Mouse (Mus musculus) kidney, embryonic 16.5 days (tissue): ENCODE measurements around the gene Crebrf. TPM values are rescaled to one million over a fixed set of nuclear protein-coding genes. Genes with fewer than 3 reads are reported as not detected.

Experiments
- ATAC-seq: fragments of 200-750 bp; cut with Nextera tagmentation; 2 replicates; pipeline ENCODE4 v1.8.0; 2017; ENCODE audit warnings: moderate TSS enrichment; ENCODE audit not compliant: low FRiP score, low TSS enrichment
- H3K27ac ChIP-seq: fragments of 300-500 bp; sonication (generic); 2 replicates; pipeline ENCODE4 v1.5.1; 2014; ENCODE audit warnings: low read length
- H3K27me3 ChIP-seq: fragments of 300-500 bp; sonication (generic); 2 replicates; pipeline ENCODE4 v1.6.1; 2014; ENCODE audit warnings: low read length, control low read depth, mixed read lengths; ENCODE audit not compliant: insufficient read depth
- H3K36me3 ChIP-seq: fragments of 300-500 bp; sonication (generic); 2 replicates; pipeline ENCODE4 v1.6.1; 2014; ENCODE audit warnings: low read length, control low read depth, mixed read lengths; ENCODE audit not compliant: insufficient read depth
- H3K4me1 ChIP-seq: fragments of 300-500 bp; sonication (generic); 2 replicates; pipeline ENCODE4 v1.6.1; 2014; ENCODE audit warnings: low read length, control low read depth, mixed read lengths; ENCODE audit not compliant: insufficient read depth
- H3K4me2 ChIP-seq: fragments of 300-500 bp; sonication (generic); replicated peaks from 2 replicates; pipeline ENCODE4 v1.6.1; 2014; ENCODE audit warnings: low read depth, low read length
- H3K4me3 ChIP-seq: fragments of 300-500 bp; sonication (generic); 2 replicates; pipeline ENCODE4 v1.5.1; 2014; ENCODE audit warnings: mild to moderate bottlenecking, low read length
- H3K9ac ChIP-seq: fragments of 300-500 bp; sonication (generic); replicated peaks from 2 replicates; pipeline ENCODE4 v1.6.1; 2014; ENCODE audit warnings: low read length
- H3K9me3 ChIP-seq: fragments of 300-500 bp; sonication (generic); 2 replicates; pipeline ENCODE4 v1.6.1; 2016; ENCODE audit warnings: low read length, control low read depth
- WGBS: fragments of 180-500 bp; shearing (Covaris S2); extraction: QIAGEN DNeasy Blood & Tissue Kit; methylation state at CpG from one replicate; pipeline ENCODE4 v1.1.7; 2014; 5-methylcytosine and 5-hydroxymethylcytosine counted together
- polyA plus RNA-seq: library from polyadenylated mRNA; unstranded; fragments of >200 nt; fragmentation: Nextera tagmentation; extraction: Ambion mirVana; gene quantifications from 2 replicates; pipeline ENCODE4 v1.2.1, GENCODE M21; 2015

Gene Crebrf
- polyA plus RNA-seq, 1 experiment from 2014 or later = 9.2 TPM

DNA sequence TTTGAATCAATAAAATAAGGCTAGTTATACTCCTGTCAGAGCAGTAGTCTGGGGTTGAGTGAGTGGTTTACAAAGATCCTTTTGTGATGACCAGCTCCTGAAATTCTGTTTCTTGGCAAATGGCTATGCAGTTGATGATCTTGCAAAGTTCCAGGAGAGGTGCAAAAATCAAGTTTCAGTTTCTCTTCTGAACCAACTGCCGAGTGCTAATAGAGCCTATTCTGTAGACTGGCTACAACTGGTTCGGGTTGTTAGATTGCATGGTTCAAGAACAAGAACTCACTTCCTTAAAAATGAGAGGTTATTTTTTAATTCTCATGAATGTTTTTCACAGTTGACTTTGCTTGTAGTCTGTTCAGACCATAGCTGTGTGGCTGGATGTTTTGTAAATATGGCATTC, 38.0 kb downstream of the Crebrf start:
- no peak overlapping the region for H3K4me2 ChIP-seq
- no peaks in the 10 kb centered on the region for H3K27me3 ChIP-seq
- H3K4me1 ChIP-seq = no peaks in the 10 kb centered on the region
- no peak for ATAC-seq
- no peak overlapping the region for H3K4me3 ChIP-seq
- 88% methylated on average over 2 of the region's 2 CpGs for WGBS
- no peaks in the 10 kb centered on the region for H3K9me3 ChIP-seq
- no peak overlapping the region for H3K9ac ChIP-seq
- H3K36me3 ChIP-seq = no peaks in the 10 kb centered on the region
- no peak overlapping the region for H3K27ac ChIP-seq

DNA sequence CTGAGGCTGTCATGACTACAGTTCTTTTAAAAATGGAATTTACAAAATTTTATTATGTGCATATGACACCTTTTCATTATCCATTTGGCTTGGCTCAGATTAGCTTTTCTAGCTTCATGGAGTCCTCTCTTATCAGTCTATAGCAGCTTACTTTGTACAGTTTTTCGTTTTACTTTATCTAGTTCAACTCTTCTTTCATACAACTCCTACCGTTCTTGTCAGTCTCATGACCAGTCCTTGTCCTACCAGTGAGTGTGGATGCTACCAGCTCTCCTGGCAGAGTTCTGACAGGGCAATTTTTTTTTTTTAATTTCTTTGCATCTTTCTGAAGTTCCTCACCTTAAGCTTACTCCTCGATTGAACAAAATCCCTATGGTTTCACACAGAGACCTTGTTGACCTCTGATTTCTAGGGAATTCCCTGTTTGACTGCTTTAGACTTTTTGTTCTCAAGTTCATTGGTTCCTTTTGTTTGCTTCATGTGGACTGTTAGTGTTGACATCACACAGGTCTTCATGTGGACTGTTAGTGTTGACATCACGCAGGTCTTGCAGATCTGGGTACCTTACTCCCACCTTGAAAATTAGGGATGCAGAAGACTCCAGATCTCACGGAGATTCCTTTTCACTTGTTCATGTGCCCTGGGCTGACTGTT, 51.8 kb downstream of the Crebrf start:
- H3K36me3 ChIP-seq = no peaks in the 10 kb centered on the region
- H3K9me3 ChIP-seq = no peaks in the 10 kb centered on the region
- H3K4me1 ChIP-seq = no peaks in the 10 kb centered on the region
- no peak overlapping the region for H3K27ac ChIP-seq
- H3K4me2 ChIP-seq = no peak overlapping the region
- no peak overlapping the region for H3K4me3 ChIP-seq
- no peak for ATAC-seq
- 93% methylated on average over 5 of the region's 5 CpGs for WGBS
- no peaks in the 10 kb centered on the region for H3K27me3 ChIP-seq
- no peak overlapping the region for H3K9ac ChIP-seq

DNA sequence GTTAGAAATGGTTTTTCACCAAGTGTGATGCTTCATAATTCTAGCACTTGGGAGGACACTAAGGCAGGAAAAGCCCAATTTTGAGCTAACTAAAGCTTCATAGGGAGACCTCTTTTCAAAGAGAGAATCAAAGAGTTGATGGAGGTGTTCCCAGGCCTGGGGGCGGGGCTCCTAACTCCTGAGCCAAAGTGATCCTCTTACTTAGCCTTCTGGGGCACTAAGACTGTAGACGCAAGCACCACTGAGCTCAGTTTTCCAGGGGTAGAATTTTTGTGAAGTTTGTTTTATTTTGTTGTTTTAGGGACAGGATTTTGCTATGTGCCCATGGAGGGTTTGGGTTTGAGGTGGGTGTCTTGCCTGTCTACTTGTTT, 52.3 kb downstream of the Crebrf start:
- ATAC-seq = no peak
- Histone ChIP-seq H3K4me3 (no peak overlapping the region), H3K4me2 (no peak overlapping the region), H3K27me3 (no peaks in the 10 kb centered on the region), H3K36me3 (no peaks in the 10 kb centered on the region), H3K4me1 (no peaks in the 10 kb centered on the region), H3K9ac (no peak overlapping the region), H3K9me3 (no peaks in the 10 kb centered on the region), H3K27ac (no peak overlapping the region)
- WGBS = 82% methylated on average over 2 of the region's 2 CpGs

DNA sequence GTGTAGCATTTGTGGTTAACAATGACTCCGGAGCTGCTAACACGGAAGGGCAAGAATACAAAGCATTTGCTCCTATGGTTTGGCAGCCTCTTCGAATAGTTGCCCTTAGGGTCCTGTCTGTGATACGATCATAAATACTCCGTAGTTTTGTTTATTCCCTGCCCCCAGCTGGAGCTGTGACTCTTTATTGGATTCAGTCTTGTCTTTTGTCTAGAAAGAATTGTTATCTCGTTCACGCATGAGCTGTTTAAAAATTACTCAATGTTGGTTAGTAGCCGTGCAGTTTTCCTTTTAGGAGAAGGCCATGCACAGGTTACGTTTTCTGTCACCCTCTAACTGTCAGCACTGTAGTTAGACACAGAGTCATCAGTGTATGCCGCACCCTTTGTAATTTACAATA, 60.8 kb downstream of the Crebrf start:
- peak overlapping the region; percentile 12; the same call in 1 of the 2 replicates for H3K9ac ChIP-seq
- H3K4me1 ChIP-seq = no peaks in the 10 kb centered on the region
- H3K4me2 ChIP-seq = no peak overlapping the region
- H3K27me3 ChIP-seq = no peaks in the 10 kb centered on the region
- ATAC-seq = no peak
- H3K36me3 ChIP-seq = no peaks in the 10 kb centered on the region
- no peak overlapping the region for H3K27ac ChIP-seq
- H3K9me3 ChIP-seq = no peaks in the 10 kb centered on the region
- WGBS = 55% methylated on average over 10 of the region's 10 CpGs
- H3K4me3 ChIP-seq = no peak overlapping the region

DNA sequence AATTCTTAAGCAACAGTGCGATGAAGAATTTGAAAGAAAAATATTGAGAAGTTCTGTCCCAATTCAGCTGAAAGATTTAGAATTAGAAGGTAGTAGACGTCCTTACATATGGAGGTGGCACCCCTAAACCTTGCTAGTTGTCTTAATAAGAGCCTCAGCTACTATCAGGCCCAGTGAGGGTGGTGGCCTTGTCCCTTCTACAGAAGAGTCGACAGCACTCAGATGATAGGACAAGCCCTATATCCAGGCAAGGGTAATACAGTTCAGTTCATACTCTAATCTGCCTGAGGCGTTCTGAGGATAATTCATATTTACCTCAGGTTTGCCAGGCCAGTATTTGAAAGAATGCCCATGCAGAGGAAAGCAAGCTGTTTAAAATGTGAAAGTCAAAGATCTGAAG, 62.6 kb downstream of the Crebrf start:
- ATAC-seq = no peak
- peaks cover 8% of the 10 kb centered on the region for H3K4me1 ChIP-seq
- 94% methylated on average over 4 of the region's 4 CpGs for WGBS

DNA sequence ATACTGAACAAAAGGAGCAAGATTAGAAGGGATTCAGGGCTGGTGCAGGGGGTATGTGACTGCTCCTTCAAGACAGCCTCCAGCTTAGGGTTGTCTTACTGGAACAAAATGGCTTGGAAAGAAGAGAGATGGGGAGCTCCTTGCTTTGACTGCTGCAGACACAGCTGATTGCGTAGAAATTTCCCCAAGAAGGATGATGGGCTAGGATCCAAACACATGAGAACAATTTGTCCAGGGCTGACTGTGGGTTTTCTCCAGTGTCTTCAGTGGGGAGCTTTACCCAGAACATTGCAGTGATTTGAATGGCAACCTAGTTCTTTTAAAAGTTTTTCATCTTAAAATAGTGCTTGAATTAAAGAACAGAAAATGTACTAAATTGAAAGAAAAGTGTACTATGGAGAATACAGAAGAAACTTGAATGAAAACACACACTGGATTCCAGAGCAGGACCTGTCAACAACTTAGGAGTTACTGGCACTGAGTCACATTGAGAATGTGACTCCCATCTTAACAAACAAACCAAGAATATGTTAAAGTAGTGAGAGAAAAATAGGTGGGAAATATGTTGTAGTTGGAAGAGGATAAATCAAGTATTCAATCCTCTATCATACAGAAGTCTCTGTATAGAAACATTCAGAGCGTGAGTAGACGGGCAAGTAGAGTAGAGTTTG, 63.1 kb downstream of the Crebrf start:
- WGBS = 91% methylated on average over 3 of the region's 3 CpGs
- H3K4me1 ChIP-seq = peaks cover 8% of the 10 kb centered on the region
- H3K9ac ChIP-seq = no peak overlapping the region
- no peak for ATAC-seq
- no peaks in the 10 kb centered on the region for H3K27me3 ChIP-seq
- no peaks in the 10 kb centered on the region for H3K36me3 ChIP-seq
- H3K27ac ChIP-seq = no peak overlapping the region
- no peaks in the 10 kb centered on the region for H3K9me3 ChIP-seq
- no peak overlapping the region for H3K4me3 ChIP-seq
- no peak overlapping the region for H3K4me2 ChIP-seq

More for the DNA sequence above, 62.6 kb downstream of the Crebrf start:
- Histone ChIP-seq H3K9me3 (no peaks in the 10 kb centered on the region), H3K4me3 (no peak overlapping the region), H3K36me3 (no peaks in the 10 kb centered on the region), H3K4me2 (no peak overlapping the region), H3K27ac (no peak overlapping the region), H3K9ac (no peak overlapping the region), H3K27me3 (no peaks in the 10 kb centered on the region)

DNA sequence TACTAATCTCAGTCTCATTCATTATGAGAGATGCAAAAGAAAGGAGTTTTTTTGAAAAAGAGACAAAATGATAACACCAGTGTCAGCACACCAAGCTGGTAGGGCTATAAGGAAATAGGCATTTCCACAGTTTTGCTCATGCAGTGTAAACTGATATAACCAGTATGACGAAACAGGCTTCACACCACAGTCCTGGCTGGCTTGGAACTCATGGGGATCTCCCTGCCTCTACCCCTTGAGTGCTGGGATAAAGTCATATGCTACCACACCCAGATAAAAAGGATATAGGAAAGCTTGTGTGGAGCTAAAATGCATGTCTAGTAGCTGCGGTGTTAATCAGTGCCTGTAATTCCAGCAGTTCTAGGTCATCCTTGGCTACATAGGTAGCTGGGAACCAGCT, 64.0 kb downstream of the Crebrf start:
- WGBS = 78% methylated on average over 2 of the region's 2 CpGs

DNA sequence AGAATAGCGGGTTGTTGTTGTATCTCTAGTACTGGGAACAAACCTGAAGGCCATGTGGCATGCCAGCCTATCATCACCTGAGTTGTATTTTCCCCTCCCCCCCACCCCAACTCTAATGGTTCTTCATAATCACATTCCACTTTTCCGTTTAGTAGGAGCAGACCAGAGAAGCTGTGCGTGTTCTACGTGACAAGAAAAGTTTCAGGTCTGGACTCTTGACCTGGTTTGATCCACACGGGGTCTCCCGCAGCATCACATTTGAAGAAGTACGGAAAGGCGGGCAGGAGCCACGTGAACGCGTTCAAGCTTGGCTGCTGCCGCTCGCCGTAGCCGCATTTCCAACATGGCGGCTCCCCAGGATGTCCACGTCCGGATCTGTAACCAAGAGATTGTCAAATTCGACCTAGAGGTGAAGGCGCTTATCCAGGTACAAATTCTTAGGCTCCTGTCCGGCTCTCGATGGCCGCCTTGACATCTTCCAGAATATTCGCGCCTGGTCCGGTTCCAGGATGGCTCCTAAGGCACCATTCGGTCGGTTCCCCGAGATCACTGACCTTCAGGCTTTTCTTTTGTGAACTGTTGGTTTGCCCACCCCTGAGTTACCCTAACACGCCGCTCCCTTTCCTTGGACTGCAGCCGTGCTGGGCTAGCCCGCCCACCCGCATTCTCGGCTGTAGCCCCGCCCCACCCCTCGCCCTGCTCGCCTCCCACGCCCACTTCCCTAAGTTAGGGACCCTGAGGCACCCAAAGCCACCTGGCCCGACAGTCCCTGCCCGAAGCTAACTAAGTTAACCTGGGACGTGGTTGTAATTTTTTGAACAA, 65.5 kb downstream of the Crebrf start, which contains the start of gene Bnip1:
TSS of gene Bnip1 (plus strand) at position 317 of the 822 bp plus-strand sequence.
- peak; percentile 88 for ATAC-seq
- Histone ChIP-seq H3K4me3 (peak within 1 kb of the TSS; percentile 82), H3K4me2 (peak within 1 kb of the TSS; percentile 70), H3K9me3 (no peaks in the 10 kb centered on the region), H3K27ac (peak within 1 kb of the TSS; percentile 98), H3K9ac (peak within 1 kb of the TSS; percentile 85), H3K4me1 (peaks cover 8% of the 10 kb centered on the region), H3K27me3 (no peaks in the 10 kb centered on the region), H3K36me3 (no peaks in the 10 kb centered on the region)
- WGBS = 1% methylated on average over 42 of the region's 42 CpGs

More for the DNA sequence above, 64.0 kb downstream of the Crebrf start:
- no peak overlapping the region for H3K9ac ChIP-seq
- H3K36me3 ChIP-seq = no peaks in the 10 kb centered on the region
- H3K4me2 ChIP-seq = no peak overlapping the region
- H3K4me3 ChIP-seq = no peak overlapping the region
- ATAC-seq = no peak
- no peak overlapping the region for H3K27ac ChIP-seq
- H3K4me1 ChIP-seq = peaks cover 8% of the 10 kb centered on the region
- no peaks in the 10 kb centered on the region for H3K27me3 ChIP-seq
- H3K9me3 ChIP-seq = no peaks in the 10 kb centered on the region

DNA sequence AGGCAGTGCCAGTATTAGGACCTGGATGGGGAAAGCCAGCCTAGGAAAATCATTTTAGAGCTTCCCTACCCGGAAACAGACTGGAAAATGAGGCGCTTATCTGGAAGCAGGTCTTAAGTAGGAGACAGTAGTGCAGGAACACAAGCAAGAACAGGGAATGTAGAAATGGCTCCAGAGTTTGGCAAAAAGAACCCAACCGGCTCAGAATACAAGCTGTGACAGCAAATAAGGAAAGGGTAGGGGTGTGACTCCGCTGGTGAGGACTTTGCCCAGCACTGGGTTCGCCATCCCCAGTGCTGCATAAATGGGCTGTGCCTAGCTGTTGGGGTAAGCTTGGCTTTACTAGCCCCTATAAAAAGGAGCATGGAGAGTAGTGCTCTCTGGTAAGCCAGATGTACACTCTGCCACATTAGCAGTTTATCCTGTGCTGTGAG, 66.2 kb downstream of the Crebrf start:
- H3K4me3 ChIP-seq = peak overlapping the region; percentile 82
- H3K27me3 ChIP-seq = no peaks in the 10 kb centered on the region
- ATAC-seq = peak; percentile 68
- peak overlapping the region; percentile 98 for H3K27ac ChIP-seq
- H3K4me2 ChIP-seq = peak overlapping the region; percentile 70
- 13% methylated on average over 5 of the region's 5 CpGs for WGBS
- peaks cover 8% of the 10 kb centered on the region for H3K4me1 ChIP-seq
- peak overlapping the region; percentile 85 for H3K9ac ChIP-seq
- H3K9me3 ChIP-seq = no peaks in the 10 kb centered on the region
- H3K36me3 ChIP-seq = peaks cover under 1% of the 10 kb centered on the region; the same call in 1 of the 2 replicates
